Mouse (Mus musculus): ENCODE measurements at regions not wholly inside any gene's neighbourhood (a gene's known extent, or its start where the extent isn't known, plus 50 kb on each side); places are given as distances from the start of the nearest gene placed in this dataset.

- no peak for DNase-seq
These were observed 267.5 kb downstream of the Trim52 start for GRCm38 (mm10) chr14:106373451-106373850.

GRCm38 (mm10) chr14:106379645-106380044 lies 273.6 kb downstream of the Trim52 start:
- DNase-seq: no peak

- no peak for DNase-seq
These were observed 281.7 kb downstream of the Trim52 start for GRCm38 (mm10) chr14:106387671-106388070.

GRCm38 (mm10) chr14:106390546-106390945 lies 284.5 kb downstream of the Trim52 start:
- DNase-seq: no peak

GRCm38 (mm10) chr14:106393978-106394377 lies 288.0 kb downstream of the Trim52 start:
- peak; percentile 7 for DNase-seq

- no peak for DNase-seq
These were observed 307.0 kb downstream of the Trim52 start for GRCm38 (mm10) chr14:106412917-106413558.

GRCm38 (mm10) chr14:106424714-106425113 lies 318.7 kb downstream of the Trim52 start:
- peak; percentile 49 for DNase-seq

GRCm38 (mm10) chr14:106428594-106428993 lies 322.6 kb downstream of the Trim52 start:
- no peak for DNase-seq

- DNase-seq: peak; percentile 80
These were observed 333.3 kb downstream of the Trim52 start for GRCm38 (mm10) chr14:106439282-106439681.

GRCm38 (mm10) chr14:106489074-106489473 lies 383.1 kb downstream of the Trim52 start:
- no peak for DNase-seq

- DNase-seq: no peak
These were observed 385.4 kb downstream of the Trim52 start for GRCm38 (mm10) chr14:106491389-106491788.

- DNase-seq: peak; percentile 63
These were observed 394.5 kb downstream of the Trim52 start for GRCm38 (mm10) chr14:106500344-106501135.

- DNase-seq: no peak
These were observed 400.9 kb downstream of the Trim52 start for GRCm38 (mm10) chr14:106506921-106507320.

- DNase-seq: no peak
These were observed 412.8 kb downstream of the Trim52 start for GRCm38 (mm10) chr14:106518552-106519358.

GRCm38 (mm10) chr14:106520808-106521207 lies 414.8 kb downstream of the Trim52 start:
- peak; percentile 47 for DNase-seq

GRCm38 (mm10) chr14:106550150-106550549 lies 444.2 kb downstream of the Trim52 start:
- no peak for DNase-seq

- DNase-seq: no peak
These were observed 473.3 kb downstream of the Trim52 start for GRCm38 (mm10) chr14:106579281-106579680.

GRCm38 (mm10) chr14:106581886-106582285 lies 475.9 kb downstream of the Trim52 start:
- DNase-seq: no peak

GRCm38 (mm10) chr14:106593352-106593751 lies 487.4 kb downstream of the Trim52 start:
- no peak for DNase-seq

- peak; percentile 3 for DNase-seq
These were observed 488.0 kb downstream of the Trim52 start for GRCm38 (mm10) chr14:106593980-106594379.

GRCm38 (mm10) chr14:106607041-106607440 lies 501.0 kb downstream of the Trim52 start:
- DNase-seq: peak; percentile 31

- no peak for DNase-seq
These were observed 502.4 kb downstream of the Trim52 start for GRCm38 (mm10) chr14:106608341-106608927.
